Mouse (Mus musculus): Measurements from ENCODE around the gene 1110012L19Rik.
"Not testable (repeated sequence)": the region's sequence is repeated elsewhere in the genome, so short reads cannot be mapped to it uniquely, and the experiment has no call there.

- not testable (repeated sequence) for TF ChIP-seq POLR2A (IDR thresholded peaks at IDR 0.05; ENCODE audit: control insufficient read depth, low read depth, low read length); CTCF (IDR thresholded peaks at IDR 0.05; ENCODE audit: control insufficient read depth, insufficient read depth, insufficient replicate concordance, low read depth, low read length)
Measured at GRCm38 (mm10) chrX:70374469-70375110, 11.1 kb upstream of the 1110012L19Rik start.
